Mouse (Mus musculus) splenic B cell, adult 2 months (primary cell): Measurements from ENCODE around the gene Fut8.

Experiments used
- DNase-seq: peaks from one replicate; pipeline ENCODE4 v3.0.0-alpha.2; 2011; ENCODE audit warnings: low read depth, low spot score
- H3K27me3 ChIP-seq: 2 replicates; pipeline ENCODE4 v1.6.1; 2012; ENCODE audit warnings: mild to moderate bottlenecking, low read length, moderate library complexity, mixed read lengths; ENCODE audit not compliant: control insufficient read depth, poor library complexity, insufficient read depth, severe bottlenecking
- H3K36me3 ChIP-seq: 2 replicates; pipeline ENCODE4 v1.6.1; 2012; ENCODE audit warnings: mild to moderate bottlenecking, low read length, moderate library complexity, mixed read lengths; ENCODE audit not compliant: control insufficient read depth, poor library complexity, insufficient read depth, severe bottlenecking

Gene Fut8

GRCm38 (mm10) chr12:77208576-77209180 lies 29.2 kb upstream of the Fut8 start:
- no peaks in the 10 kb centered on the region for H3K27me3 ChIP-seq
- DNase-seq = no peak
- H3K36me3 ChIP-seq = no peaks in the 10 kb centered on the region

- no peaks in the 10 kb centered on the region for H3K27me3 ChIP-seq
- DNase-seq = no peak
- no peaks in the 10 kb centered on the region for H3K36me3 ChIP-seq
Measured at GRCm38 (mm10) chr12:77211695-77212208, 26.2 kb upstream of the Fut8 start.

- DNase-seq = no peak
- Histone ChIP-seq H3K27me3 (no peaks in the 10 kb centered on the region), H3K36me3 (no peaks in the 10 kb centered on the region)
Measured at GRCm38 (mm10) chr12:77213896-77214564, 23.9 kb upstream of the Fut8 start.

GRCm38 (mm10) chr12:77214565-77214909 lies 23.4 kb upstream of the Fut8 start:
- H3K36me3 ChIP-seq = no peaks in the 10 kb centered on the region
- no peak for DNase-seq
- no peaks in the 10 kb centered on the region for H3K27me3 ChIP-seq

GRCm38 (mm10) chr12:77216511-77217192 lies 21.3 kb upstream of the Fut8 start:
- DNase-seq = no peak
- H3K27me3 ChIP-seq = no peaks in the 10 kb centered on the region
- no peaks in the 10 kb centered on the region for H3K36me3 ChIP-seq

DNA sequence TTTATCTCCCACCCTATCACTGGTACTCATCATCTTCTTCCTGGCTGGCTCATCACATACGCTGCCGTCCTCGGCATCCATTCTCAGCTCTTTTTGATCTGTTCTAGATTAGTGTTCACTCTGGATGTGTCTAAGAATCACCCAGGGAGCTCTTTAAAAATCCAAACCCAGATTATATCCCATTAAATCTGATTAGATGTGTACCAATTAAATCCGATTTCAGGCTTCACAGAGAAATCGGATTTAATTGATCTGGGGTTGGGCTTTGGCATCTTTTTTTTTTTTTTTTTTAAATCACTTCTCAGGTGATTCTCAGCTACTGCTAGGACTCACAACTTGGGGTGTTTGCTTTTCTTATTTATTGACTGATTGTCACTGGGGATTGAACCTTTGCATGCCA lies 17.3 kb upstream of the Fut8 start:
- H3K36me3 ChIP-seq = no peaks in the 10 kb centered on the region
- no peak for DNase-seq
- H3K27me3 ChIP-seq = no peaks in the 10 kb centered on the region

- DNase-seq = no peak
- no peaks in the 10 kb centered on the region for H3K27me3 ChIP-seq
- no peaks in the 10 kb centered on the region for H3K36me3 ChIP-seq
Measured at GRCm38 (mm10) chr12:77222272-77222874, 15.6 kb upstream of the Fut8 start.

DNA sequence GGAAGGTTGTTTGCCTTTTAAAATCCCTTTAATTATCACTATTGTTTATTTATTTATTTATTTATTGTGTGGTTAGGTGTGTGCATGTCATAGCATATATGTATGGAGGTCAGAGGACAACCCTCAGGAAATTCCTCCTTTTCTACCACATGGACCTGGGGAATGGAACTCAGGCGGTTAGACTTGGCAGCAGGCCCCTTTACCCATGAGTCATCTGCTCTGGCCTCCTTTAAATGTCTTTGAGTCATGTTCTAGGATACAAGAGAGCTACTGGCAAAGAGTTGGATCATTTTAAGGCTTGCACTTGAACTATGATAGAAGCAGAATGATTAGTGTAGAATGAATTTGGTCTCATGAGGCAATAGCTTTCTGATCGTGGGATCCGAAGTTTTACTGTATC lies 14.3 kb upstream of the Fut8 start:
- Histone ChIP-seq H3K27me3 (no peaks in the 10 kb centered on the region), H3K36me3 (no peaks in the 10 kb centered on the region)
- no peak for DNase-seq

DNA sequence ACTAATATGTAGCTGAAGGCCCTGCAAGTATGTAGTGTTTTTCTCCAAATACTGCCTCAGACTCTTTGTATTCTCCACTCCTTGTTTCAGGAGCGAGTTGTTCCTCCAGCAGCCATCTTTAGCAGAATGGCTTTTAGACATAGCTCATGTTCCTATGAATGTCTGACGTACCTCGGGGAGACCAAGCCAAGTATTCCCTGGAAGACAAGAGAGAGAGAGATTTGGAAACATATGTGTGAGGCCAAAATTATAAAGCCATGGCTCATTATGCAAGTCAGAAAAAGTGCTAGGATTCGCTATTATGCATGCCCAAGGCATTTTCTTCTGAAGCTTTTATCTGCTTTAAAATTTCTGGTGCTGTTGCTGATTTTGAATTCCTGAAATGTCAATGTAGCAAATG lies 13.8 kb upstream of the Fut8 start:
- H3K36me3 ChIP-seq = no peaks in the 10 kb centered on the region
- no peak for DNase-seq
- H3K27me3 ChIP-seq = no peaks in the 10 kb centered on the region

DNA sequence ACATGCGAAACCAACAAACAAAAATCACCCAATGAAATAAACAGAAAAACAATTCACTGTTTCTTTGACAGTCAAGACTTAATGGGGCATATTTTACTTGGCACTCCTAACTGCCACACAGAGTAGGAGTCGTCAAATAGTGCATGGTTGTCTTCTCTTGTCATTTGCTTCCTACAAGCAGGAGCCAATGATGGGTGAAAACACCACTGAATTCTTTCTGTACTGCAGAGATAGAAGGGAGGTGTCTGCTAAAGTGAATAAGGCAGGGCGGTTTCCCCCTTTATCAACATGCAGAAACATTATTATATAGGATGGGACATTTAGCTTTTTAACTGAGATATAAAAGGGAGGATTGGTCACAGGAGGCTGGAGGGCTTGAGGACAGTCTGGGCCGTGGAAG lies 13.0 kb upstream of the Fut8 start:
- no peaks in the 10 kb centered on the region for H3K27me3 ChIP-seq
- no peak for DNase-seq
- no peaks in the 10 kb centered on the region for H3K36me3 ChIP-seq

- no peaks in the 10 kb centered on the region for H3K36me3 ChIP-seq
- H3K27me3 ChIP-seq = no peaks in the 10 kb centered on the region
- DNase-seq = no peak
Measured at GRCm38 (mm10) chr12:77225727-77226126, 12.2 kb upstream of the Fut8 start.

DNA sequence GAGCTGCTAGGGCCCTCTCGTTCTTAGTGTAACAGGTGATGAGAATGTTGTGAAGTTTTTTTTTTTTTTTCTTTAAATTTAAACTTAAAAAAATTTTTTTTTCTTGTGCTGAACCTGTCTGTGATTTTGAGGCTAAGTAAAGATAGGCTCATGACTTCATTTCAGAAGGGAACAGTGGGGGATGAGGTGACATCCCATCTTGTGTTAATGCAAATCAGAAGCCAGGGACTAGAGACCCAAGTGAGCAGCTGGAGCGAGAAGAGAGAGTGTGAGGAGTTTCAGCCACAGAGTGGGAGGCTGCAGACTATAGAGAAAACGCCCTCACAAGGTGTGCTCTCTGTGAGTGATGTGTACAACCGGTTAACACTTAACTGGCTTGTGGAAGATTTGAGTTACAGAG lies 2.0 kb upstream of the Fut8 start:
- Histone ChIP-seq H3K36me3 (no peaks in the 10 kb centered on the region), H3K27me3 (no peaks in the 10 kb centered on the region)
- DNase-seq = peak; percentile 9

GRCm38 (mm10) chr12:77238531-77239389 lies 835 bp downstream of the Fut8 start:
- peak; percentile 87 for DNase-seq
- H3K36me3 ChIP-seq = no peaks in the 10 kb centered on the region

GRCm38 (mm10) chr12:77239390-77240061 lies 1.6 kb downstream of the Fut8 start:
- Histone ChIP-seq H3K36me3 (no peaks in the 10 kb centered on the region), H3K27me3 (no peaks in the 10 kb centered on the region)
- peak; percentile 29 for DNase-seq

More at GRCm38 (mm10) chr12:77238531-77239389, 835 bp downstream of the Fut8 start:
- H3K27me3 ChIP-seq = no peaks in the 10 kb centered on the region
